Mouse (Mus musculus): Measurements from ENCODE around the gene Slc9a1.

The Slc9a1 gene

DNA sequence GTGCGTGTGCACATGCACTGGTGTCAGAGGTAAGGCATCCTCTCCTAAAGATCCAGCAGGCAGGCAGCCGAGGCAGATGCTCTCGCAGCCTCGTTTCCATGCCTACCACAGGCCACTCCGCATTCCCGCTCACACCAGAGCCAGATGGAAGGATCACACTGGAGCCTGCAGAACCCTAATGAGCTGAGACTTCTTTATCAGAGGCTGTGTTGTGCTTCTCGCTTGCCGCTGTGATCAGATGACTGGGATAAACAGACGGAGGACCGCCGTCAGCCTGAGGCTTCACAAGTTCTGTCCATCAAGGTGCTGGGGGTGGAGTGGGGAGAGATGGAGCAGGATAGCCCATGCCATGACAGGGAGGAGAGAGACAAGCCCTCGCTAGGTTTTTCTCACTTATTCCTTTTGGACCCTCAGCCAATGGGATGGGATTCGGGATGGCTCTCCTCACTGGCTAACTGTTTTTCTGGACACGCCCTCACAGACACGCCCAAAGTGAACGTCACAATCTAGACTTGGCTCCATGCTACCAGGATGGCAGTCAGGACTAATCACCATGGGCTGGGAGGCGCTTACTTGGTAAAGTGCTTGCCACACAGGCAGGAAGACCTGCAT lies 63.2 kb downstream of the Slc9a1 start:
- DNase-seq (ENCODE audit: extremely low spot score, low read depth, low spot score): no peak

DNA sequence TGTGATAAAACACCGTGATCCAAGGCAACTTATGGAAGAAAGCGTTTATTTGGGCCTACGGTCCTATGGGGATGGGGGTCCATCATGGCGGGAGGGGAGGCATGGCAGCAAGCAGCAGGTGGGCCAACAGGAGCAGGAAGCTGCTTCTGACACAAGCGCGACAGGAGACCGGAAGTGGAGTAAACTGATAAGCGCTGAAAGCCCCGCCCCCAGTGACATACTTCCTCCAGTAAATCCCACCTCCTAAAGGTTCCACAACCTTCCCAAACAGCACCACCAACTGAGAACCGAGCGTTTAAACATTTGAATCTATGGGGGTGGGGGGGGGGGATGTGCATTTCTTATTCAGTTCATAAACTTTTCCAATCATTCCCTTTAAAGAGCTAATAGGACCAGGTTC lies 66.4 kb downstream of the Slc9a1 start:
- DNase-seq (ENCODE audit: extremely low spot score, low read depth, low spot score): no peak

DNA sequence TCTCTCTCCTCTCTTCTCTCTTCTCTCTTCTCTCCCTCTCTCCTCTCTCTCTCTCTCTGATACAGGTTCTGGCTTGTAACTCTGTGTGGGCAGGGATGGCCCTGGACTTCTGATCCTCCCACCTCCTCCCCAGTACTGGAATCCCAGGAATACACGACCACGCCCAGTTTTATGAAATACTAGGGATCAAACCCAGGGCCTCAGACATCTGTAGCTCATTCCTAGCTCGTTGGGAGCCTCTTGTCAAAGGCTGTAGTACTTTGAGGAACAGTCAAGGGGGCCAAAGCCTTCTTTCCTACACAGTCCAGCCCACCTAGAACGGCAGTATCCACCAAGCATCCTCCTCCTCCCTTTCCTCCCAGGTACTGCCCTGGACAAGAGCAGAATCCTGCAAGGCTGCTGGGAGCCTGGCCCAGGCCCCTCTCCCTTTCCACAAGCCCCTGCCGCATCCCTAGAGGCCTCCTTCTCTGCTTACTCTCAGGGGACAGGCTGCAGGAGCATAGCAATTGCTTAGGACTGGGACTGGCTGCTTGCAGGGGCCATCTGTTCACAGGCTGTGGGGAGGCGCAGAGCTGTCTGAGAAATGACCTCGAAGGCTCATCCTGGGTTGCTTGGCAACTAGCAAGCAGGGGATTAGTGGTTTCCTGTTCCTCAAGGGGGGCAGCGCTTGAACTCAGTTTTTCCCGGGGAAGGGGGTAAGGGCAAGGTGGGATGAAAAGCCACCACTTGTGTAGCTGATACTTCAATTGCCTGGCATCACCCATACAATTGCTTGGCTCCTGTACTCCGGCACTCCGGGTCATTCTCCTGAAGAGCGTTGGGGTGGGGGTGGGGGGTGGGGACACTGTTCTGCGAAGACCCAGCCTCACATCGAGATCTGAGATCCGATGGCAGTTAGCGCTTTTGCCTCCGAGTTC lies 70.2 kb downstream of the Slc9a1 start:
- no peak for DNase-seq (ENCODE audit: extremely low spot score, low read depth, low spot score)

DNA sequence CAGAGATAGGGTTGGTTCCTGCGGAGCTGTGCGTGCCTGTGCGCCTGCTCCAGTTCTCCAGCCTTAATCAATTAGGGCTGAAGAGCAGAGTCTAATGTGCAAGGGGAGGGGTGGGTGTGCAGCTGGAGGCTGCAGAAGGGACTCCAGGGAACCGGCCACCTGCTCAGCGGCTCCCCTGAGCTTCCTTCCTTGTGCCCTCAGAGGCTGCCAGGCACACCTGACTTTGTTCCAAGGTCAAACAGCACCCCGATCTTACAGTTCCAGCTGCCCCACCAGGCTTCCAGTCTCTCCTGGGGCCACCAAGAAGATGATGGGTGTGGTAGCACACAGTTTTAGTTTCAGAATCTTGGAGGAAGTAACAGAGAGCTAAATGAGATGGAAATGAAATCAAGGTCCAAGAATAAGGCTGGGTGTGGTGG lies 70.9 kb downstream of the Slc9a1 start:
- no peak for DNase-seq (ENCODE audit: extremely low spot score, low read depth, low spot score)

DNA sequence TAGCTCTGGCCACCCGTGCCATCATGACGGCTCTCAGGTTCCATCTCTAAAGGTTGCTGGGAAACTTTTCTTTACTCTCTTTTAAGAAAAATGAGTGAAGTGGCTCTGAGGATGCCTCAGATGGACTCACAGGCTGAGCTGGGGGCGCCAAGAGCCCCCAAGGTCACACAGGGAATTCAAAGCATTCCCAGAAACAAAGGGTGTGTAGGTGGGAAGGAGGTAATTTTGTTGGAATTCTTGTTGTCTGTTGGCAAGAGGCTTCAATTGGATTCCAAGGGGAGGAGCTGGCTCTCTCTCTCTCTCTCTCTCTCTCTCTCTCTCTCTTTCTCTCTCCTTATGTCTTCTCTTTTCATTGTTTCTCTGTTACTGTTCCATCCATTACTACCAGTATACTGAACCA lies 72.7 kb downstream of the Slc9a1 start:
- DNase-seq (ENCODE audit: extremely low spot score, low read depth, low spot score): no peak

DNA sequence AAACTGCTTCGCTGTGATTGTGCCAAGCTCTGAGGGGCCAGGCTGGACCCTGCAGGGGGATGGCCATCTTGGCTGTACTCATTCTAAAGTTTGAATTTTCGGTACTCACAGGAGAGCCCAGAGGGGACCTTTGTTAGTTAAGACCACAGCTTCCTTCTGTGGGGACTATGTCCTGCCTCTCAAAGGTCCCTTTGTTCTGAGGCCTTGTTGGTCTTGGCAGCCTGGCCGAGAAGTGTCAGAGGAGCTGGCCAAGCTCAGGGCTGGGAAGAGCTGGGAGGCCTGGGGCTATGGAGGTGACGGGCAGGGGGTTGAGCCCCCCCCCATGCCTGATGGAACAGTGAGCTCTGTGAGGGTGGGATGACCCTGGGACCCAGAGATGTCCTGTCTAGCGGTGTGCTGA lies 73.6 kb downstream of the Slc9a1 start:
- no peak for DNase-seq (ENCODE audit: extremely low spot score, low read depth, low spot score)

DNA sequence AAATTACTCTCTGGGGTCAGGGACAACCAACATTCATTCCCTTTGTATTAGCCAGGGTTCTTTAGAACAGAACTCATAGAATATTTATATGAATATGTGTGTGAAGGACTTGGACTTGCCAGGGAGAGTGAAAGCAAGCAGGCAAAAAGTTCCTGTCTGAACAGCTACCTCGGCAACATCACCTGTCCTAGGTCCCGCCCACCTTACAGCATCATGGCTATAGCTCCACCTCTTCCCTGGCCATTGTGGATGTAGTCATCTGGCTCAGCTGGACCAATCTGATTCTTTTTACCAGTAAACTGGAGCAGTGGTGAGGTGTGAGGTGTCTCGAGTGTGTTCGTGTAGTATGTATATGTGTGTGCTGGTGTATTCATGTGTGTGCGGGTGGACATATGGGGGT lies 76.2 kb downstream of the Slc9a1 start:
- no peak for DNase-seq (ENCODE audit: extremely low spot score, low read depth, low spot score)

DNA sequence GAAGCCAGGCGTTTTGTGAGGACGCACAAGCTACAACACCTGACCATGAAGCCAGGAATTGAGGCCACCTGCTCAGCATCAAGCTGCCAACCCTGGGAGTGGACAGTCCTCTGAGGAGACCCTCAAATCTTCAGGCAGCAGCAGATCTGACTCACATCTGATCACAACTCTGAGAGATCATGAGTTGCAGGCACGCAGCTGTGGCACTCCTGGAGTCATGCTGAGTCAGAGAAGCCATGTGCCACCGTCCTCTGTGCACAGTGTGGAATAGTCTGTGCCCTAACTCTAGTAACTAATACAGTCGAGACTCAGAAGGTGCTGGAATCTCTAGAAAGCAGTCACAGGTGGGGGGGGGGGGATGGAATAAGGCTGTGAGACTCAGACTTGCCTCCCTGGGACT lies 77.9 kb downstream of the Slc9a1 start:
- no peak for DNase-seq (ENCODE audit: extremely low spot score, low read depth, low spot score)

DNA sequence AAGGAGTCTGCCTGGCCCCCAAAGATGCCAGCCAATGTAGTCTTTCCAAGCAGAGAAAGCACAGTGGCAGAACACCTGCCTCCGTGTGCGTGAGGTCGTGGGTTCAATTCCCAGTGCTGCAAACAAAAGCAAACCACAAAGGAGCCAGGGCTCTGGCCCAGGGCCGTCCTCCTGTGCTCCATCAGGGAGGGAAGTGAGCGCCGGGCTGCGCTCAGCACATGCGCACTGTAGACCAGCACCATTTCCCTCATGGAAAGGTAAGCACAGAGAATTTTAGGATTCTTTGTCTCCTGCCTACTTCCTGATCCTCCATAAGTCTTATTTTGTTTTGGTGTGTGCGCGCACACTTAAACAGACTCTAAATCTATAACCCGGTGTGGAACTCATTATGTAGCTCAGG lies 78.5 kb downstream of the Slc9a1 start:
- DNase-seq (ENCODE audit: extremely low spot score, low read depth, low spot score): no peak

DNA sequence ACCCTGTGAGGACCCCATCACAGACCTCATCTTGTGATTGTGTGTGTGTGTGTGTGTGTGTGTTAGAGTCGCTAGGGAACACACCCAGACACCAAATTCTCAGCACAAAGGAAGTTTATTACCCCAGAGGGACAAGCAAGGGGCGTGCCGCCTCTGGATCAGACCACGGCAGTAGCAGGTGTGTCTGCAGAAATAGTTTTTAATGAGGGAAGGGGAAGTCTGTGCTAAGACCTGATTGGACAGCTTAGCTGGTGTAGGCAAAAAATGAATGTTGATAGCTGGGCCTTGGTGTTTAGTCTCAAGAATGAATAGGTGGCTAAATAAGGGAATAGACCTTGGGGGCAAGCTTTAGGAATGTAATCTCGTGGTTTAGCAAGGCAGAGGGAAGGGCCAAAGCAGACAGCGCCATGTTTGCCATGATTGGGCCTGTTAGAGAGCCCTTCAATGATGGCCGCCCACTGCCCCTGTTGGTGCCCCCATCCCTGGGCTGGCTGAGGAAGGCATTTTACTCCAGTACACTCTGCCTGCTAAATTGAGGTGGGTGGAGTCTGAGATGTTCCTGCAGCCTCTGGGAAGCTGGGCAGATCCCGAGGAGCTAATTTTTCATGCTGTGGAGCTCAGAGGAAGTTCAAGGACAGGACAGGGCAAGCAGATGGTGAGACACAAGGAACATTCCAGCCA lies 79.3 kb downstream of the Slc9a1 start:
- no peak for DNase-seq (ENCODE audit: extremely low spot score, low read depth, low spot score)

DNA sequence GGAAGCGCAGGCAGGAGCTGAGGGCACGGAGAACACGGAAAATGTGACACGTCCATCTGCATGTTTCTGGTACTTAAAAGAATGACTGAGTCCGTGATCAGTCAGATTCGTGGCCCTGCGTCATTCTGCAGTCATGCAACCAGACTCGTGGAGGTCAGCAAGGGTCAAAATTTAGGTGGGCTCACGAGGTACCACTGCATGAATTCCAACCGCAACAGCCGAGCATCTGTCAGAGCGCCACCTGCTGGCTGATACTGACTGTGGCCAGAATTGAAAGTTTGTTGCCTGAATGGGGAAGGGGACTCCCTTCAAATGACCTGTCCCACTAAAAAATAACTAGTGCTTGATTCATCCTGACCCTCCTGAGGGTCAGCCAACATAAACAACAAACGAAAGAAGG lies 80.2 kb downstream of the Slc9a1 start:
- DNase-seq (ENCODE audit: extremely low spot score, low read depth, low spot score): no peak

DNA sequence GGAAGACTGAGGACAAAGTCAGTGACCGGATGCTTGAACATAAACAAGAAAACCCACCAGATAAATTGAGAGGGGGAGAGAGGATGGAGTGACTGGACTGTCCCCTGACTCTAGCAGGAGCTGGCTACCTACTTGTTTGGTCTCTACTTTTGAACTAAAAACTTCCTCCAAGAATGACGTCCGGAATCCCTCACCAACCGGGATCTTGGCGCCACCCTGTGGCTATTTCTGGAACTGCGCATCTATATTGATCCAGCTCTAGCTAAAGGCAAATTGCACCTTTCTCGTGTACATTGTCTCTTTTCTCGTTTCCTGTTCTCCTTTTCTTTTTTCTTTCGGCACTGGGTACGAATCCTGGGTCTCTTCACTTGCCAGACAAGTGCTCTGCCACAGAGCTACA lies 82.0 kb downstream of the Slc9a1 start:
- no peak for DNase-seq (ENCODE audit: extremely low spot score, low read depth, low spot score)

DNA sequence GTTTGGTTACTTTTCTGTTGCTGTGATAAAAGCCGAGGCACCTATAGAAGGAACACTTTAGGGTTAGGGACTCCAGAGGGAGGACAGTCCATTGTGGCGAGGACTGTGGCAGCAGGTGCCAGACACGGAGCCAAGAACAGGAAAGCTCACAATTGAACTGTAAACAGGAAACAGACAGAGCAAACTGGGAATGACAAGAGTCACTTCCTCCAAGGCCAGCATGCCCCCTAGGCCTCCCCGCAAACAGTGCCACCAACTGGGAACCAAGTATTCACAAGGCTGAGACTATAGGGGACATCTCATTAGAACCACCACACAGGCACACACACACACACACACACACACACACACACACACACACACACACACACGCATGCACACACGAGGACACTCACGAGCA lies 82.9 kb downstream of the Slc9a1 start:
- no peak for DNase-seq (ENCODE audit: extremely low spot score, low read depth, low spot score)

DNA sequence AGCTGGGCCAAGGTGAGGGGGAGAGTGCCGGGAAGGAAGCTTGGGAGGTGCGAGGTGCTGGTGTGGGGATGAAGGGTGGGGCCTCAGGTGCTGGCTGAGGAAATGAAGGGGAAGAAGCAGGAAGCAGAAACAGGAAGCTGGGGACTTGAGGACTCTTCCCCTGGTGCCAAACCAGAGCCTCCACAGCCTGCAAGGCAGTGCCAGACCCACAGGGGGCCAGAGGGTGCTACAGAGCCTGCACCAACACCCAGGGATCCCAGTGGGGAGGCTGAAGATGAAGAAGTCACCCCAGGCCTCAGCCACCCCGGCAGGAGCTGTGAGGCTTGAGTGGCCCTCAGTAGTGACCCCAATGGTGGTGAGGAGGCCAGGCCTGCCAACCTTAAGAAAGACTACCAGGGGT lies 88.5 kb downstream of the Slc9a1 start:
- DNase-seq (ENCODE audit: extremely low spot score, low read depth, low spot score): no peak

DNA sequence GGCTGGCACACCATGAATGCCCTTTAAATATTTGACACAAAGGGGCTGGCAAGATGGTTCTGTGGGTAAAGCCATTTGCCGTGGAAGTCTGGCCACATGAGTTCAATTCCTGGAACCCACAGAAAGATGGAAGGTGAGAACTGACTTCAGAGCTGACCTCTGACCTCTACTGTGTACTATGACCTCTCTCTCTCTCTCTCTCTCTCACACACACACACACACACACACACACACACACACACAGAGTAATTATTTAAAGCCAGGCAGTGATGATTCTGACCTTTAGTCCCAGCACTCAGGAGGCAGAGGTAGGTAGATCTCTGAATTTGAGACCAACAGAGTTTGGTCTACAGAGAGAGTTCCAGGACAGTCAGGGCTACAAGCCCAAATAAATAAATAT lies 90.5 kb downstream of the Slc9a1 start:
- no peak for DNase-seq (ENCODE audit: extremely low spot score, low read depth, low spot score)

DNA sequence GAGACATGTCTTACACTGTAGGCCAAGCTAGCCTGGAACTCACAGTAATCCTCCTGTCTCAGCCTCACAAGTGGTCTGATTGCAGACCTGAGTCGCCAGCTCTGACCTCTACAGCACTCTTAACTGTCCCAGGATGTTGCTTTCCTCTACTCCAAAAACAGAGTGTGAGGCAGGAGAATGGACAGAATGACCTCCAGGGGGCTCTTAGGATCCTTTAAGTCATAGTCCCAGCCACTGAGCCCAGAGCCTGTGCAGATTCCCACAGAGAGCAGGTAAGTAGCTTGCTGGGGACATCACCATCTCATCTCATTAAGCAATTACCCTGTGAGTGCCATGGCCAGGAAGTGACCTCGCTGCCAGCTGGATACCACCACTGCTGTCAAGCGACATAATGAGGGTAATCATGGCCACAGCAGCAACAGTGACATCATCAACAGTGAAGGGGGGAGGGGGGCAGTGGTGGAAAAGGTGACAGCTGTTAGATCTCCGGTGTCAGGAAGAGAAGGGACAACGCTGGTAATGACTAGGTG lies 91.4 kb downstream of the Slc9a1 start:
- no peak for DNase-seq (ENCODE audit: extremely low spot score, low read depth, low spot score)

DNA sequence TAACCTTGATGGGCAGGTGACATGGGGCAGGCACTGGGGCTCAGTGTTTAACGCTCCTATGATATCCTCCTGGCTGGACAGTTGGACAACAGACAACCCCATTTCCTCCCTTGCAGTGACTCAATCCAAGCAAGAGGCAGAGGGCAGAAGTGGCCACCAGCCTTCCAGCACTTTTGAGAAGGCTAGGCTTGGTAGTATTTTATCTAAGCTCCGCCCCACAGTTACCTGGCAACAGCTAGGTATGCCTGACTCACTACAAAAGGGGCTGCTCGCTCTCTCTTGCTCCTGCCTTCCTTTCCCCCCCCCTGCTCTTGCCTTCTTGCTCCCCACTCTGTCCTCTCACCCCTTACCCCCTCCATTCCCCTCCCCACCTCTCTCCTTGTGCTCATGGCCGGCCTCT lies 91.9 kb downstream of the Slc9a1 start:
- DNase-seq (ENCODE audit: extremely low spot score, low read depth, low spot score): no peak

DNA sequence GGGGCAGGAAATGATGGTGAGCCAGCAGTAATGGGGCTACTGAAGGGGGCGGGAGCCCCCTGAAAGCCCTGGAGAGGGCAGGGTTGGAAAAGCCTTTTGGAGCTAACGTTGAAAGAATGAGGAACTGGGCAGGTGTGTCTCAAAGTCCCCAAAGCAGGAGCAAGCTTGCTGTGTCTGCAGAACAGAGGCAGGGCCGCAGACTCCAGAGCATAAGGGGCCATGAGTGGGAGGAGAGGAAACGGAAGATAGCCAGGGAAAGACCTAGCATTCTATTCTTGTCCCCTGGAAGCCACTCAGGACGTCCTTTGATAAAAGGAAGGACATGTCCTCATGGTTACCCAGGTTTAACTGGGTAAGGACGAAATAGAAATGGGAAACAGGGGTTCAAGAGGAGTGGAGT lies 93.7 kb downstream of the Slc9a1 start:
- no peak for DNase-seq (ENCODE audit: extremely low spot score, low read depth, low spot score)

DNA sequence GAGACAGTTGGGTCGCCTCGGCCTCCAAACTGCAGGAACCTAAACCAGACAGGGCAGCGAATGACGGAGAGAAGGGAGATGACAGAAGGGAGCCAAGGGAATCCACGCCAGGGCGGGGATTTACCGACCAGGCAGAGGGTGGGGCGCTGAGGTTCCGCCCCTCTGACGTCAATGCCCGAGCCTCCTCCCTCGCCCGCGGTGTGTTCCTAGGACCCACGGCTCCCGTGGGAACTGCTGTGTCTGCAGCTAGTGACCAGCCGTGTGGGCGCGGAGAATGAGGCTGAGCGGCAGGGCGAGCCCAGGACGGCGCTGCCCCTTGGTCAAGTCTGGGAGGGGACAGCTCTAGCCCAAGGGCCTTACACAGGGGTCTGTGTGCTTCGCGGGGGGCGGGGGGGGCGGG lies 98.6 kb downstream of the Slc9a1 start:
- DNase-seq (ENCODE audit: extremely low spot score, low read depth, low spot score): no peak

DNA sequence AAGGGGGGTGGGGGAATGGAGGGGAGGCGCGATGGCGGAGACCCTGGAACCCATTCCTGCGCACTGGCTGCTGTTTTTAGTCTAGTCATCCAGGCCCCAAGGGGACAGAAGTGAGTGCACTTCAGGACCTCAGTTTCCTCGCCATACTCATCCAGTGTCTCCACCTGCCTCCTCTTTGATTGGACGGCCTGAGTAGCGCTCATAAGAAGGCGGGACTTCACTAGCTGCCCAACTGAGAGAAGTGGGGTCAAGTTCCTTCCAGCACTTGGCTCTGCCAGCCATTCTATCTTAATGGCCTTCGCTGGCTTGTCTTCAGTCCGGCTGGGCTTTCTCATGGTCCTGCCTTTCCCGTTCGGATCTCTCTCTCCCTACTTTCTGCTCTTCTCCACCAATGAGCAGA lies 99.6 kb downstream of the Slc9a1 start:
- no peak for DNase-seq (ENCODE audit: extremely low spot score, low read depth, low spot score)

DNA sequence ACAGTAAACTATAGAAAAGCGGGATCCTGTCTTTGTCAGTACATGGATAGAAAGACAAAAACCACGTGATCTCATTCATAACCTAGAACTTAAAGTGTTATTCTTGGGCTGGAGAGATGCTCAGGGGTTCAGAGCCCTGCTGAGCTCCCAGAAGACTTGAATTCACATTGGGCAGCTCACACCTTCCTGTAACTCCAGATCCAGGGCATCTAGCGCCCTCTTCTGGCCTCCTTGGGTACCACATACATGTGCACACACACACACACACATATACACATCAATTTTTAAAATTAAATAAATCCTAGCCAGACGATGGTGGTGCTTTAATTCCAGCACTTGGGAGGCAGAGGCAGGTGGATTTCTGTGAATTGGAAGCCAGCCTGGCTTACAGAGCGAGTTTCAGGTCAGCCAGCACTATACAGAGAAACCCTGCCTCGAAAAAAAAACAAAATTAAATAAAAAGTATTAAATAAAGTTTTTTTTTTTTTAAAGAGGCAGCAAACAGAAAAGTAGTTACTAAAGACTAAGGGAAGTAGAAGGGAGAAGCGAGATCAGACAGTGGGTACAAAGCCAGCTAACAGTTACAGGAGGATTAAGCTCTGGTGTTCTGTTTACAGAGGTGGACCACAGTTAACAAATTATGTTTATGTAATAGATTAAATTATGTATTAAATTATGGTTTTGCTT lies 101.8 kb downstream of the Slc9a1 start:
- DNase-seq (ENCODE audit: extremely low spot score, low read depth, low spot score): no peak

All from hindlimb bud, embryonic 11.5 days (tissue).